Mouse (Mus musculus) G1E (cell line): ENCODE data around the gene Loxl3. TPM values are rescaled to one million over a fixed set of nuclear protein-coding genes. Genes with fewer than 3 reads are reported as not detected.

Experiments used
- ATAC-seq: 2 replicates; pipeline ENCODE4 v1.8.0; 2016; ENCODE audit warnings: mild to moderate bottlenecking; ENCODE audit not compliant: insufficient number of reproducible peaks, poor library complexity, low FRiP score, severe bottlenecking; ENCODE audit errors: extremely low read depth
- DNase-seq: peaks from one replicate; pipeline ENCODE4 v3.0.0; 2012; ENCODE audit warnings: low spot score
- H3K27me3 ChIP-seq: 2 replicates; pipeline ENCODE4 v1.6.1; 2012; ENCODE audit warnings: mild to moderate bottlenecking, low read length, inconsistent platforms; ENCODE audit not compliant: insufficient read depth
- H3K36me3 ChIP-seq: replicated peaks from 2 replicates; pipeline ENCODE3; 2012; ENCODE audit warnings: mild to moderate bottlenecking, inconsistent platforms
- H3K4me1 ChIP-seq: 2 replicates; pipeline ENCODE4 v1.6.1; 2012; ENCODE audit warnings: low read depth, low read length, inconsistent platforms, mixed read lengths; ENCODE audit not compliant: insufficient read depth
- H3K4me3 ChIP-seq: 2 replicates; pipeline ENCODE4 v1.5.1; 2012; ENCODE audit warnings: low read depth, mild to moderate bottlenecking, inconsistent platforms, low read length, moderate library complexity, mixed read lengths
- H3K9me3 ChIP-seq: replicated peaks from 2 replicates; pipeline ENCODE4 v1.6.1; 2012; ENCODE audit warnings: inconsistent platforms
- CTCF ChIP-seq: IDR thresholded peaks from 2 replicates; pipeline ENCODE4 v1.5.1; 2012; ENCODE audit warnings: low read depth, low read length, inconsistent platforms, mixed read lengths
- GATA1 ChIP-seq: IDR thresholded peaks from 2 replicates; pipeline ENCODE4 v1.6.1; 2012; ENCODE audit warnings: borderline replicate concordance, low read length, inconsistent platforms, mixed read lengths
- GATA2 ChIP-seq: IDR thresholded peaks from 2 replicates; pipeline ENCODE4 v1.6.1; 2012; ENCODE audit warnings: low read depth, low read length, inconsistent platforms, borderline replicate concordance
- POLR2AphosphoS5 ChIP-seq: IDR thresholded peaks from 2 replicates; pipeline ENCODE4 v1.6.1; 2012; ENCODE audit warnings: low read depth, low read length, inconsistent platforms; ENCODE audit not compliant: insufficient replicate concordance
- TAL1 ChIP-seq: conservative IDR thresholded peaks from 2 replicates; pipeline ENCODE4 v1.6.1; 2012; ENCODE audit warnings: low read depth, low read length, inconsistent platforms, mixed read lengths
- polyA plus RNA-seq: library from polyadenylated mRNA; stranded (reverse); fragments of >175 nt; gene quantifications from 2 replicates; pipeline ENCODE4 v1.2.3, GENCODE M21; 2012
- total RNA-seq, 2 experiments: library from RNA; stranded (forward) in 1 of 2; stranded (reverse) in 1 of 2; fragments of 200-1000 nt in 1 of 2; fragments of >200 nt in 1 of 2; fragmentation: Nextera tagmentation in 1 of 2; gene quantifications; 2 replicates each; pipeline ENCODE4 v1.2.3; 2014 to 2017

Gene Loxl3
- total and polyA plus RNA-seq, 3 experiments: 0.12 to 0.75 (median 0.71) TPM

GRCm38 (mm10) chr6:83031111-83031510 is 2.9 kb upstream of the Loxl3 start:
- ATAC-seq (no peak), DNase-seq (no peak)
- no peaks in the 10 kb centered on the region for H3K9me3 ChIP-seq
- peaks cover 42% of the 10 kb centered on the region for H3K36me3 ChIP-seq
- H3K4me3 ChIP-seq: no peak overlapping the region; the same call in 1 of the 2 replicates
- peaks cover 15% of the 10 kb centered on the region for H3K27me3 ChIP-seq
- no peak for TF ChIP-seq TAL1
- TF ChIP-seq GATA2: no peak
- no peak for TF ChIP-seq CTCF
- TF ChIP-seq POLR2AphosphoS5: no peak
- no peak for TF ChIP-seq GATA1
- H3K4me1 ChIP-seq: peaks cover 81% of the 10 kb centered on the region

- H3K4me1 ChIP-seq: peaks cover 78% of the 10 kb centered on the region
- H3K27me3 ChIP-seq: peaks cover 21% of the 10 kb centered on the region
- no peak for TF ChIP-seq CTCF
- TF ChIP-seq TAL1: no peak
- no peak for TF ChIP-seq POLR2AphosphoS5
- no peak for TF ChIP-seq GATA1
- no peak for TF ChIP-seq GATA2
- ATAC-seq (no peak), DNase-seq (no peak)
- H3K9me3 ChIP-seq: no peaks in the 10 kb centered on the region
- peak overlapping the region; percentile 81 for H3K4me3 ChIP-seq
- H3K36me3 ChIP-seq: peaks cover 42% of the 10 kb centered on the region
These were observed 1.9 kb upstream of the Loxl3 start for GRCm38 (mm10) chr6:83031921-83032590.

- Histone ChIP-seq H3K27me3 (peaks cover 23% of the 10 kb centered on the region), H3K4me1 (peaks cover 70% of the 10 kb centered on the region), H3K4me3 (peak overlapping the region; percentile 81), H3K9me3 (no peaks in the 10 kb centered on the region), H3K36me3 (peaks cover 40% of the 10 kb centered on the region)
- ATAC-seq: peak; percentile 42; the same call in 1 of the 2 replicates
- no peak for DNase-seq
- TF ChIP-seq GATA1 (no peak), TAL1 (no peak), CTCF (no peak), GATA2 (no peak), POLR2AphosphoS5 (no peak)
These were observed 1.2 kb upstream of the Loxl3 start for GRCm38 (mm10) chr6:83032769-83033191.

GRCm38 (mm10) chr6:83034463-83035055 is 586 bp downstream of the Loxl3 start:
- no peaks in the 10 kb centered on the region for H3K9me3 ChIP-seq
- H3K27me3 ChIP-seq: peaks cover 30% of the 10 kb centered on the region
- H3K36me3 ChIP-seq: peaks cover 29% of the 10 kb centered on the region
- peaks cover 66% of the 10 kb centered on the region for H3K4me1 ChIP-seq
- DNase-seq (no peak), ATAC-seq (no peak)
- no peak for TF ChIP-seq CTCF
- no peak for TF ChIP-seq GATA1
- no peak for TF ChIP-seq TAL1
- no peak for TF ChIP-seq POLR2AphosphoS5
- no peak for TF ChIP-seq GATA2
- no peak overlapping the region; the same call in 1 of the 2 replicates for H3K4me3 ChIP-seq

GRCm38 (mm10) chr6:83037188-83037587 is 3.2 kb downstream of the Loxl3 start:
- no peak overlapping the region for H3K4me3 ChIP-seq
- no peaks in the 10 kb centered on the region for H3K9me3 ChIP-seq
- no peak for ATAC-seq
- H3K4me1 ChIP-seq: peaks cover 40% of the 10 kb centered on the region
- DNase-seq: no peak
- TF ChIP-seq CTCF (no peak), GATA1 (no peak), GATA2 (no peak), TAL1 (no peak), POLR2AphosphoS5 (no peak)
- peaks cover 30% of the 10 kb centered on the region for H3K27me3 ChIP-seq
- peaks cover 2% of the 10 kb centered on the region for H3K36me3 ChIP-seq

GRCm38 (mm10) chr6:83038496-83039012 is 4.6 kb downstream of the Loxl3 start:
- TF ChIP-seq CTCF (no peak), POLR2AphosphoS5 (no peak), GATA2 (no peak), GATA1 (no peak), TAL1 (no peak)
- Histone ChIP-seq H3K27me3 (peaks cover 32% of the 10 kb centered on the region), H3K9me3 (no peaks in the 10 kb centered on the region), H3K4me1 (peaks cover 33% of the 10 kb centered on the region), H3K4me3 (peak overlapping the region; percentile 30; the same call in 1 of the 2 replicates), H3K36me3 (no peaks in the 10 kb centered on the region)
- DNase-seq (no peak), ATAC-seq (peak; percentile 61)
